Mouse (Mus musculus): ENCODE measurements around the gene Epb41l1. TPM values are rescaled to one million over a fixed set of nuclear protein-coding genes. Genes with fewer than 3 reads are reported as not detected.
A peak's percentile ranks its signal among the peaks of the same experiment; 100 is the strongest.

Gene Epb41l1
- total RNA-seq, 2 experiments from 2014 or later = 8.0 to 11.8 TPM

DNA sequence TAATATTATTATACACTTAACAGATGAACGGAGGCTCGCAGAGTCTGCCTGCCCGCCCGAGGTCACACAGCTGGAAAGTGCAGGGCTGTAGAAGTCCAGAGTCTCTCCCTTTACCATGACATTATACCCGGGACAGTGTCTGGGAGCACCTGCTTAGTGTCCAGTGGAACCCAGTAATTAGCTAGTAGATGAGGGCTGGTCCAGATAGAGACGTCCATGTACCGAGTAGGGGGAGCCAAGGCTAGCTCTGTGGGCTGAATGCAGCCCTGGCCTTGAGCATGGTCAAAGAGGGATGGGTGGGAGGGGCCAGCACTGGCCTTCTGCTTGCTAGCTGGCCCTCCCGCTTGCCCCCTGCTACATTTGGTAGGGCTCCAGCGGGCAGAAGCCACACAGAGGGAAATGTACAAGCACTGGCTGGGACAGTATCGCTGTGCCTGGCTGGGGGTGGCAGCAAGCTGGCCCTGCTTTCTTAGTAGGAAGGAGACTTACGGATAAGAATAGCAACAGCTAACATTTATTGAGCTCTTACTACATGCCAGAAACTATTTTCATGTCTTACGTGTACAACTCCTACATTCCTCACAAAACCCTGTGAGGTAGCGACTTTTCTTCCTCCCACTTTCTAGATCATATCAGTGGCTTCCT is 57.5 kb downstream of the Epb41l1 start:
- no peak for DNase-seq
- intact Hi-C loops (cut with DNase I; ENCODE audit: low total_unique reads) = no loop called here

DNA sequence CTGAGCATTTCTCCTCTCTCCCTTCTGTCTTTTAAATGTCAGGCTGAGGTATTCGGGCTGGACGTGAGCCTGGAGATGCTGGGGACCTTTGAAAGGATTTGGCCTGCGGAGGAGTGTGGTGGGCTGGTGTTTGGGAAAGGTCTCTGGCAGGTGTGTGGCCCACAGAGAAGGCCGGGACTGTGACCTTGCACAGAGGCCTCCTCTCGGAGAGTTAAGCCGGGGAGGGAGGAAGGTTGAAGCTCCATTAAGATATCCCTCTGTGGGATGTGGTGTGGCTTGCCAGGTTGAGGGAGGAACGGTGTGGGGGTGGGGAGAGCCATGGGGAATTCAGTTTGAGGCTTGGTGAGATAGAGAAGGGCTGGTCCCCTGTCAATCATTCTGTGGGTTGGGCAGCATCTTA is 59.1 kb downstream of the Epb41l1 start:
- DNase-seq = no peak

GRCm38 (mm10) chr2:156480267-156480666 is 59.6 kb downstream of the Epb41l1 start:
- intact Hi-C loops (cut with DNase I; ENCODE audit: low total_unique reads) = no loop called here
- no peak for DNase-seq

More for the DNA sequence above, 59.1 kb downstream of the Epb41l1 start:
- intact Hi-C loops (cut with DNase I; ENCODE audit: low total_unique reads) = no loop called here

- intact Hi-C loops (cut with DNase I; ENCODE audit: low total_unique reads) = no loop called here
- DNase-seq = peak; percentile 28
These were observed 61.6 kb downstream of the Epb41l1 start for GRCm38 (mm10) chr2:156482299-156482698.

DNA sequence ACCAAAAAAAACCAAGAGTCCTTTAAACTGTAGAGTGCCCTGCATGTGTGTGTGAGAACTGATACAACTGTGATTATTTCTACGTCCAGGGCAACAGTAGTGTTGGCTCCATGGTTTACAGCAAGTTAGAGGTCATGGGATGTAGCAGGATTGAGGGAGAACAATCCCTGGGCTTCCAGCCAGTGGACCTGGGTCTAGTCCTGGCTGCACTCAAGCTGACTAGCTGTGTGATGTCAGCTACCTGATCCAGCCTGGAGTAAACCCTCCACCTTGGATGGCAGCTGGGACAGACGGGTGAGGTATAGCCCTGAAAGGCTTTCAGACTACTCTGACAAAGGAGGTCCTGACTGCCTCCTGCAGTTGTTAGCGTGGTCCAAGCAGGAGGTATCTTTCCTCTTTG is 62.1 kb downstream of the Epb41l1 start:
- intact Hi-C loops (cut with DNase I; ENCODE audit: low total_unique reads) = no loop called here
- no peak for DNase-seq

GRCm38 (mm10) chr2:156483204-156483603 is 62.5 kb downstream of the Epb41l1 start:
- DNase-seq = no peak
- intact Hi-C loops (cut with DNase I; ENCODE audit: low total_unique reads) = no loop called here

GRCm38 (mm10) chr2:156486086-156486751 is 65.5 kb downstream of the Epb41l1 start:
- DNase-seq = no peak
- intact Hi-C loops (cut with DNase I; ENCODE audit: low total_unique reads) = no loop called here

- intact Hi-C loops (cut with DNase I; ENCODE audit: low total_unique reads) = no loop called here
- DNase-seq = no peak
These were observed 67.0 kb downstream of the Epb41l1 start for GRCm38 (mm10) chr2:156487589-156488160.

GRCm38 (mm10) chr2:156488166-156488814 is 67.6 kb downstream of the Epb41l1 start:
- peak; percentile 45 for DNase-seq

DNA sequence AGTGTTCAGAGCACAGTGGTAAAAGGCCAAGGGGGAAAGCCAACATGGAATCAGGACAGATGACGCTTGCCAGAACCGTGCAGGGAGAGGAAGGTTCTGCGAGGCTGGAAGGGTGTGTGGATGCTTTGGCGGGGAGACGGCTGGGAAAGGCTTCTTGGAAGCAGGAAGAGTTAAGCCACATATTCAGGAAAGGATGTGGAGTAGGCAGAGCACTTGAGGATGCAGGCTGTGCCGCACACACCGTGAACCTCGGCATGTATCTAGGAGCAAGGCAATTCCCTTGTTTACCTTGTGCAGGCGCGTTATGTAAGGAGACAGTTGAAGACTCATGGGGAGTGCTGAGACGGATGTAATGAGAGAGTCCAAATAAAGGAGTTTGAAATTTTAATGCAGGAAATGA is 69.5 kb downstream of the Epb41l1 start:
- intact Hi-C loops (cut with DNase I; ENCODE audit: low total_unique reads) = no loop called here
- peak; percentile 40 for DNase-seq

More at GRCm38 (mm10) chr2:156488166-156488814, 67.6 kb downstream of the Epb41l1 start:
- intact Hi-C loops (cut with DNase I; ENCODE audit: low total_unique reads) = no loop called here

DNA sequence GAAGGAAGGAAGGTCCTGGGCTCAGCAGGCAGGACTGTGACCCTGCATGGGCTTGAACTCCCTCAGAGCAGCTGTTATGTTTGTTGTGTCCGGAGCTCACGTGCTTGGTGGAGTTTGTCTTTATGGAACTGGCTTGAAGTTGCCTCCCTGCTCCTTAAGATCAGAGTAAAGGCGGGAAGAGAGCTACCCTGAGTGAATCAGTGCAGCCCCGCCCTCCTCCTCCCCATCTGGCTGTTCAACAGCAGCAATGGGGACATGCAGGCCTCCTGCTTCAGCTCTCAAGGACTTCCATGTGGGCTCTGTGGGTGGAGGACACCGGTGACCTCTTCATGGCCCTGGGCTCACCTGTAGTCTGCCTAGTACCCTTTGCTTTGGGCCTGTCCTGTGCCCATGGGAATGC is 71.1 kb downstream of the Epb41l1 start:
- intact Hi-C loops (cut with DNase I; ENCODE audit: low total_unique reads) = no loop called here

GRCm38 (mm10) chr2:156493766-156494165 is 73.1 kb downstream of the Epb41l1 start:
- intact Hi-C loops (cut with DNase I; ENCODE audit: low total_unique reads) = no loop called here
- no peak for DNase-seq

More for the DNA sequence above, 71.1 kb downstream of the Epb41l1 start:
- DNase-seq = no peak

GRCm38 (mm10) chr2:156494465-156494864 is 73.8 kb downstream of the Epb41l1 start:
- DNase-seq = no peak
- intact Hi-C loops (cut with DNase I; ENCODE audit: low total_unique reads) = no loop called here

DNA sequence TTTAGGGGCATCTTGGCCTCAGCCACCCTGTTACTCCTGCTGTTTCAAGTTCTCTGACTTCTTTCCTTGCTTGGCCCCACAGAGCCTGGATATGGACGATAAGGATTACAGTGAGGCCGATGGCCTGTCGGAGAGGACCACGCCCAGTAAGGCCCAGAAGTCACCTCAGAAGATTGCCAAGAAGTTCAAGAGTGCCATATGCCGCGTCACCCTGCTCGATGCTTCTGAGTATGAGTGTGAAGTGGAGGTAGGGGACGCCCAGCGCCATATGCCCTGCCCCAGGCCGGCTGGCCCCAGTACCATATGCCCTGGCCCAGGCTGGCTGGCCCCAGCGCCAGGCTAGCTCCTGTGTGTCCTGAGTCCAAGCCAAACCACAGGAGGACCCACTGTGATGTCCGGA is 74.2 kb downstream of the Epb41l1 start:
- DNase-seq = no peak
- intact Hi-C loops (cut with DNase I; ENCODE audit: low total_unique reads) = loop anchor here (5.0 kb wide), 1 partner anchor 73 kb away; the partner anchor contains the start of gene Epb41l1

GRCm38 (mm10) chr2:156496816-156497566 is 76.3 kb downstream of the Epb41l1 start:
- no peak for DNase-seq
- intact Hi-C loops (cut with DNase I; ENCODE audit: low total_unique reads) = loop anchor here (5.0 kb wide), 1 partner anchor 75 kb away; the partner anchor contains the start of gene Epb41l1

DNA sequence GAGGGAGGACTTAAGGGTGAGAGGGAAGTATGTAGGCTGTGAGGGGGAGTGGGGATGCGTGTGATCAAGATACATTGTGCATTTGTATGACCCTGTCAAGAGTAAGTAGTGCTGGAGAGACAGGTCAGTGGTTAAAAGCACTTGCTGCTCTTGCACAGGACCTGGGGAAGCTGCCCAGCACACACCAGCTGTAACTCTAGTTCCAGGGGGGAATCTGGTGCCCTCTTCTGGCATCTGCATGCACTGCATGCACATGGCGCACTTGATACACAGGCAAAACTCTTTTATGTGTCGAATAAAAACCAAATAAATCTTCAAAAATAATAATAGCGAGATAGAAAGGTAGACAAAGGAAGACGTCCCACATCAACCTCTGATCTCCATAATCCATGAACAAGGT is 77.2 kb downstream of the Epb41l1 start:
- DNase-seq = peak; percentile 64
- intact Hi-C loops (cut with DNase I; ENCODE audit: low total_unique reads) = loop anchor here (5.0 kb wide), 1 partner anchor 76 kb away; the partner anchor contains the start of gene Epb41l1

GRCm38 (mm10) chr2:156501025-156501424 is 80.3 kb downstream of the Epb41l1 start:
- intact Hi-C loops (cut with DNase I; ENCODE audit: low total_unique reads) = no loop called here

DNA sequence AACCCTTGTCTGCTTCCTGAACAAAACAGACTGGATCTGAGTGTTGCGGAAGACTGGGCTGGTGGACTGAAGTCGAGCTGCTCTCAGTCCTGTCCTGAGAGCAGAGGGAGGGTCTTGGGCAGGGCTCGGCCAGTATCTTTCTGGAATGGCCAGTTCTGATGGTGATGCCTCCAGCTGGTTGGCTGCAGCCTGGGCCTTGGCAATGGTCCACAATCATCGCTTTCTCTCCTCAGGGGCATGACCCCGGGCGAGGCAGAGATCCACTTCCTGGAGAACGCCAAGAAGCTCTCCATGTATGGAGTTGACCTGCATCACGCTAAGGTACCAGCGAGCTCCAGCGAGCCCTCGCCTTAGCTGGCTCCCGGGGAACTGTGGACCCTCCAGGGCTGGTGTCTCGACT is 84.8 kb downstream of the Epb41l1 start:
- DNase-seq = peak; percentile 9
- intact Hi-C loops (cut with DNase I; ENCODE audit: low total_unique reads) = no loop called here

More at GRCm38 (mm10) chr2:156501025-156501424, 80.3 kb downstream of the Epb41l1 start:
- no peak for DNase-seq

GRCm38 (mm10) chr2:156512028-156512427 is 91.3 kb downstream of the Epb41l1 start:
- intact Hi-C loops (cut with DNase I; ENCODE audit: low total_unique reads) = loop anchor here (10.0 kb wide), 1 partner anchor 167 kb away; no protein-coding TSS in a partner anchor
- no peak for DNase-seq

Measured in gastrocnemius, postnatal 14 days (tissue).